Mouse (Mus musculus): ENCODE data around the gene Sftpd. TPM values are rescaled to one million over a fixed set of nuclear protein-coding genes. Genes with fewer than 3 reads are reported as not detected.

Sftpd gene
- polyA plus RNA-seq, 1 experiment from 2014 or later = not detected

GRCm38 (mm10) chr14:41146922-41147321 is 38.0 kb downstream of the Sftpd start:
- Histone ChIP-seq H3K9me3 (no peaks in the 10 kb centered on the region), H3K27ac (replicated peaks) (no peak overlapping the region), H3K4me3 (no peak overlapping the region), H3K27me3 (no peaks in the 10 kb centered on the region), H3K36me3 (no peaks in the 10 kb centered on the region), H3K4me2 (no peak overlapping the region), H3K9ac (no peak overlapping the region), H3K4me1 (replicated peaks) (no peaks in the 10 kb centered on the region)
- no peak for ATAC-seq (ENCODE audit: low read depth)
- WGBS = 83% methylated on average over 3 of the region's 3 CpGs

GRCm38 (mm10) chr14:41146035-41146434 is 38.9 kb downstream of the Sftpd start:
- no peak overlapping the region for H3K27ac ChIP-seq (replicated peaks)
- no peak overlapping the region for H3K9ac ChIP-seq
- H3K4me3 ChIP-seq = no peak overlapping the region
- ATAC-seq (ENCODE audit: low read depth) = no peak
- H3K4me1 ChIP-seq (replicated peaks) = no peaks in the 10 kb centered on the region
- H3K9me3 ChIP-seq = no peaks in the 10 kb centered on the region
- WGBS = 73% methylated on average over 6 of the region's 6 CpGs
- H3K27me3 ChIP-seq = no peaks in the 10 kb centered on the region
- H3K4me2 ChIP-seq = no peak overlapping the region
- H3K36me3 ChIP-seq = no peaks in the 10 kb centered on the region

- no peaks in the 10 kb centered on the region for H3K9me3 ChIP-seq
- no peak overlapping the region for H3K9ac ChIP-seq
- no peaks in the 10 kb centered on the region for H3K27me3 ChIP-seq
- no peaks in the 10 kb centered on the region for H3K36me3 ChIP-seq
- H3K4me2 ChIP-seq = no peak overlapping the region
- no peak for ATAC-seq (ENCODE audit: low read depth)
- H3K4me1 ChIP-seq (replicated peaks) = no peaks in the 10 kb centered on the region
- H3K4me3 ChIP-seq = no peak overlapping the region
- WGBS = 98% methylated on average over 1 of the region's 1 CpGs
- H3K27ac ChIP-seq (replicated peaks) = no peak overlapping the region
Observed at GRCm38 (mm10) chr14:41140686-41141085, 44.3 kb downstream of the Sftpd start.

GRCm38 (mm10) chr14:41137006-41137405 is 47.9 kb downstream of the Sftpd start:
- H3K36me3 ChIP-seq = no peaks in the 10 kb centered on the region
- no peak for ATAC-seq (ENCODE audit: low read depth)
- no peak overlapping the region for H3K4me2 ChIP-seq
- H3K27me3 ChIP-seq = no peaks in the 10 kb centered on the region
- H3K4me3 ChIP-seq = no peak overlapping the region
- H3K9ac ChIP-seq = no peak overlapping the region
- no peaks in the 10 kb centered on the region for H3K4me1 ChIP-seq (replicated peaks)
- H3K27ac ChIP-seq (replicated peaks) = no peak overlapping the region
- H3K9me3 ChIP-seq = no peaks in the 10 kb centered on the region

GRCm38 (mm10) chr14:41131540-41131939 is 53.4 kb downstream of the Sftpd start, which contains the start of gene Sftpa1:
Sftpa1 (plus strand) TSS chr14:41131782.
- WGBS = 91% methylated on average over 7 of the region's 7 CpGs
- Histone ChIP-seq H3K9me3 (no peaks in the 10 kb centered on the region), H3K9ac (no peak within 1 kb of the TSS), H3K4me3 (no peak within 1 kb of the TSS), H3K36me3 (no peaks in the 10 kb centered on the region), H3K27me3 (no peaks in the 10 kb centered on the region), H3K4me2 (no peak within 1 kb of the TSS), H3K4me1 (replicated peaks) (no peaks in the 10 kb centered on the region), H3K27ac (replicated peaks) (no peak within 1 kb of the TSS)
- no peak for ATAC-seq (ENCODE audit: low read depth)

GRCm38 (mm10) chr14:41127997-41128396 is 57.0 kb downstream of the Sftpd start:
- H3K9ac ChIP-seq = no peak overlapping the region
- H3K9me3 ChIP-seq = no peaks in the 10 kb centered on the region
- no peaks in the 10 kb centered on the region for H3K4me1 ChIP-seq (replicated peaks)
- 20% methylated on average over 4 of the region's 4 CpGs for WGBS
- no peak overlapping the region for H3K4me2 ChIP-seq
- no peak for ATAC-seq (ENCODE audit: low read depth)
- H3K4me3 ChIP-seq = no peak overlapping the region
- no peaks in the 10 kb centered on the region for H3K27me3 ChIP-seq
- H3K27ac ChIP-seq (replicated peaks) = no peak overlapping the region
- H3K36me3 ChIP-seq = no peaks in the 10 kb centered on the region

- ATAC-seq (ENCODE audit: low read depth) = no peak
- Histone ChIP-seq H3K9me3 (no peaks in the 10 kb centered on the region), H3K36me3 (no peaks in the 10 kb centered on the region), H3K4me2 (no peak overlapping the region), H3K27ac (replicated peaks) (no peak overlapping the region), H3K27me3 (no peaks in the 10 kb centered on the region), H3K4me3 (no peak overlapping the region), H3K9ac (no peak overlapping the region), H3K4me1 (replicated peaks) (no peaks in the 10 kb centered on the region)
- 88% methylated on average over 5 of the region's 5 CpGs for WGBS
Observed at GRCm38 (mm10) chr14:41124683-41125082, 60.3 kb downstream of the Sftpd start.

Other genes with a start within 250 kb of the Sftpd start
- gene Tspan14, start 218.3 kb downstream of the Sftpd start, polyA plus RNA-seq (2015; fragmentation: Nextera tagmentation; extraction: Ambion mirVana) = 78.5 and 87.4 TPM in 2 replicates
- 69.1 and 73.4 TPM in 2 replicates for gene Fam213a, start 171.4 kb downstream of the Sftpd start, polyA plus RNA-seq (2015; fragmentation: Nextera tagmentation; extraction: Ambion mirVana)
- 0.39 TPM in 1 of 2 replicates, not detected in the other for gene Dydc2, start 115.9 kb downstream of the Sftpd start, polyA plus RNA-seq (2015; fragmentation: Nextera tagmentation; extraction: Ambion mirVana)
- gene Dydc1, start 112.2 kb downstream of the Sftpd start, polyA plus RNA-seq (2015; fragmentation: Nextera tagmentation; extraction: Ambion mirVana) = not detected in 2 replicates
- not detected in 2 replicates for gene Mat1a, start 80.1 kb downstream of the Sftpd start, polyA plus RNA-seq (2015; fragmentation: Nextera tagmentation; extraction: Ambion mirVana)
- 0.22 and 0.31 TPM in 2 replicates for gene Sftpa1, start 53.4 kb downstream of the Sftpd start, polyA plus RNA-seq (2015; fragmentation: Nextera tagmentation; extraction: Ambion mirVana)
- not detected in 2 replicates for gene Mbl1, start 33.7 kb downstream of the Sftpd start, polyA plus RNA-seq (2015; fragmentation: Nextera tagmentation; extraction: Ambion mirVana)
- 0.11 TPM in 1 of 2 replicates, not detected in the other for gene Gm2832, start 93.7 kb upstream of the Sftpd start, polyA plus RNA-seq (2015; fragmentation: Nextera tagmentation; extraction: Ambion mirVana)
- not detected in 2 replicates for gene Gm5798, start 163.5 kb upstream of the Sftpd start, polyA plus RNA-seq (2015; fragmentation: Nextera tagmentation; extraction: Ambion mirVana)
- not detected in 2 replicates for gene Gm7945, start 201.2 kb upstream of the Sftpd start, polyA plus RNA-seq (2015; fragmentation: Nextera tagmentation; extraction: Ambion mirVana)
- not detected in 2 replicates for gene Gm6482, start 223.1 kb upstream of the Sftpd start, polyA plus RNA-seq (2015; fragmentation: Nextera tagmentation; extraction: Ambion mirVana)

All from neural tube, embryonic 13.5 days (tissue).